Mouse (Mus musculus) lung, adult 2 months (tissue): ENCODE measurements at regions not wholly inside any gene's neighbourhood (a gene's known extent, or its start where the extent isn't known, plus 50 kb on each side); places are given as distances from the start of the nearest gene placed in this dataset.

Source experiments
- CTCF ChIP-seq: fragments of 200-500 bp; IDR thresholded peaks from 2 replicates; pipeline ENCODE4 v1.5.1; 2011; ENCODE audit warnings: mild to moderate bottlenecking, low read length, control low read depth; ENCODE audit not compliant: insufficient read depth
- POLR2A ChIP-seq: fragments of 200-500 bp; IDR thresholded peaks from 2 replicates; pipeline ENCODE4 v1.6.1; 2011; ENCODE audit warnings: low read depth, mild to moderate bottlenecking, control low read depth, low read length, borderline replicate concordance; ENCODE audit errors: extremely low read depth

DNA sequence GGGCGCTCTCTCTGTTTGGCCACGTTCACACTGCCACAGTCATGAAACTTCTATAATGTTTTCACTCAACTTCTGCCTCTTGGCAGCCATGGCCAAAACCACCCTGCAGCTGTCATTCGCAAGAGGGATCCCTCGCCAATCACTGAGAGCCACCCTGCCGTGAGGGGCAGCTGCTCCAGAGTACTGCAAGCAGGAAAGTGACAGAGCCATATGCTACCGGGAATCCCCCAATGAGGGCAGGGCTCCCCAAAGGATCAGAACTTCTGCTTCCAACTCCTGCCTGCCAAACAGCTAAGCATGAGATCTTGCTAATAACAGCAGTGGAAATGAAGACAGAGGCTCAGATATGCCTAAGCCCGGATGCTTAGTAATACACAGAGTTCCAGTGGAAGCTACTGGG is 52.0 kb upstream of the Man2a1 start:
- TF ChIP-seq CTCF (no peak), POLR2A (no peak)
